Mouse (Mus musculus) cerebellum, adult 2 months (tissue): ENCODE data around the gene Ece1.
"Not testable (repeated sequence)": the region's sequence is repeated elsewhere in the genome, so short reads cannot be mapped to it uniquely, and the experiment has no call there.

ENCODE experiments used
- CTCF ChIP-seq: fragments of 200-500 bp; IDR thresholded peaks from 2 replicates; pipeline ENCODE4 v1.5.1; 2011; ENCODE audit warnings: low read depth, mild to moderate bottlenecking, control low read depth, low read length, moderate library complexity, borderline replicate concordance; ENCODE audit not compliant: insufficient read depth
- POLR2A ChIP-seq: fragments of 200-500 bp; IDR thresholded peaks from 2 replicates; pipeline ENCODE4 v1.6.1; 2011; ENCODE audit warnings: low read length, control low read depth, borderline replicate concordance; ENCODE audit not compliant: insufficient read depth

DNA sequence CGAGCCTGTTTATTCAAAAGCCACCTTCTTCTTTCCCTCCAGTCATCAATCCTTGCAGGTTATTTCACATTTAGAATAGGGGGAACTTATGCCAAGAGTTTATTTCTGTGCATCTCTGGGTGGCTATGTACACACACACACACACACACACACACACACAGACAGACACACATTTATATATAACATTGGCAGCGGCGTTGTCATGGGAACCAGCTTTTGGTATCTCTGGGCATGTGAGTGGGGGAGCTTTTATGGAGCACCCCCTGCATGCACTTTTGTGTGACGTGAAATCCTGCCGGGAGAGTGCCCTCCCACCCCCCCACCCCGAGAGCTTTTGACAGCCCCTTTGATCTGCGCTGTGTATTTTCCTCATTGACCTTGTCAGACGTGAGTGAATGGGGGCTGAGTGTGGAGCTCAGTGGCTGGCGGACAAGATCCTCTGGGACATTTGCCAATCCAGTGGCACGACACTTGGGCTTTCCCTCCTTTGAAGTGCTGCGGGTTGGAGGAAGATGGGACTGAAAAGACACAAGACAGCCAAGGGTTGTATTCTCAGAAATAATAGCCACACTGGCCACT, 117.1 kb downstream of the Ece1 start:
- not testable (repeated sequence) for TF ChIP-seq POLR2A, CTCF
